Mouse (Mus musculus): ENCODE data around the gene Tmod3. TPM values are rescaled to one million over a fixed set of nuclear protein-coding genes. Genes with fewer than 3 reads are reported as not detected.

Gene Tmod3
- polyA plus RNA-seq (2016; fragmentation: Nextera tagmentation; extraction: Ambion mirVana): 101 and 103 TPM in 2 replicates

GRCm38 (mm10) chr9:75559512-75560012, at the start of gene Tmod3:
Gene Tmod3 (minus strand): TSS chr9:75559657.
- peak within 1 kb of the TSS; percentile 74 for H3K4me2 ChIP-seq
- peaks cover 3% of the 10 kb centered on the region; the same call in 1 of the 2 replicates for H3K27me3 ChIP-seq
- peak within 1 kb of the TSS; percentile 89 for H3K4me3 ChIP-seq (replicated peaks)
- H3K9ac ChIP-seq: peak within 1 kb of the TSS; percentile 83
- 2% methylated on average over 21 of the region's 21 CpGs for WGBS
- H3K27ac ChIP-seq: peak within 1 kb of the TSS; percentile 70
- H3K4me1 ChIP-seq: peaks cover 17% of the 10 kb centered on the region
- peak; percentile 98 for ATAC-seq (ENCODE audit: low FRiP score)
- no peaks in the 10 kb centered on the region for H3K36me3 ChIP-seq (replicated peaks)
- H3K9me3 ChIP-seq: no peaks in the 10 kb centered on the region

GRCm38 (mm10) chr9:75607496-75607895, 48.0 kb upstream of the Tmod3 start:
- peaks cover 8% of the 10 kb centered on the region for H3K4me1 ChIP-seq
- no peak overlapping the region for H3K4me3 ChIP-seq (replicated peaks)
- no peak overlapping the region for H3K4me2 ChIP-seq
- peaks cover 14% of the 10 kb centered on the region for H3K36me3 ChIP-seq (replicated peaks)
- WGBS: 91% methylated on average over 4 of the region's 4 CpGs
- no peak for ATAC-seq (ENCODE audit: low FRiP score)
- H3K9ac ChIP-seq: no peak overlapping the region
- no peaks in the 10 kb centered on the region for H3K27me3 ChIP-seq
- H3K27ac ChIP-seq: no peak overlapping the region
- H3K9me3 ChIP-seq: no peaks in the 10 kb centered on the region

GRCm38 (mm10) chr9:75601510-75601909, 42.1 kb upstream of the Tmod3 start:
- peaks cover 19% of the 10 kb centered on the region for H3K4me1 ChIP-seq
- H3K27ac ChIP-seq: no peak overlapping the region
- H3K4me3 ChIP-seq (replicated peaks): no peak overlapping the region
- H3K36me3 ChIP-seq (replicated peaks): peaks cover 19% of the 10 kb centered on the region
- no peak overlapping the region for H3K4me2 ChIP-seq
- WGBS: 71% methylated on average over 12 of the region's 12 CpGs
- no peaks in the 10 kb centered on the region for H3K27me3 ChIP-seq
- ATAC-seq (ENCODE audit: low FRiP score): no peak
- H3K9ac ChIP-seq: no peak overlapping the region
- no peaks in the 10 kb centered on the region for H3K9me3 ChIP-seq

- no peak overlapping the region for H3K9ac ChIP-seq
- no peaks in the 10 kb centered on the region for H3K9me3 ChIP-seq
- H3K27ac ChIP-seq: no peak overlapping the region
- 87% methylated on average over 7 of the region's 7 CpGs for whole genome bisulfite sequencing
- peaks cover 19% of the 10 kb centered on the region for H3K4me1 ChIP-seq
- no peak overlapping the region for H3K4me3 ChIP-seq (replicated peaks)
- ATAC-seq (ENCODE audit: low FRiP score): no peak
- H3K36me3 ChIP-seq (replicated peaks): peaks cover 22% of the 10 kb centered on the region
- no peak overlapping the region for H3K4me2 ChIP-seq
- no peaks in the 10 kb centered on the region for H3K27me3 ChIP-seq
Observed at GRCm38 (mm10) chr9:75600166-75600934, 40.9 kb upstream of the Tmod3 start.

- Histone ChIP-seq H3K27me3 (no peaks in the 10 kb centered on the region), H3K9ac (no peak overlapping the region), H3K4me1 (peaks cover 19% of the 10 kb centered on the region), H3K36me3 (replicated peaks) (peaks cover 22% of the 10 kb centered on the region), H3K27ac (peak overlapping the region; percentile 59; the same call in 1 of the 2 replicates), H3K4me2 (no peak overlapping the region), H3K4me3 (replicated peaks) (no peak overlapping the region), H3K9me3 (no peaks in the 10 kb centered on the region)
- ATAC-seq (ENCODE audit: low FRiP score): peak; percentile 90
- 44% methylated on average over 5 of the region's 5 CpGs for WGBS
Observed at GRCm38 (mm10) chr9:75599191-75599841, 39.9 kb upstream of the Tmod3 start.

- 69% methylated on average over 4 of the region's 4 CpGs for WGBS
Observed at GRCm38 (mm10) chr9:75597596-75597995, 38.1 kb upstream of the Tmod3 start.

GRCm38 (mm10) chr9:75597036-75597435, 37.6 kb upstream of the Tmod3 start:
- ATAC-seq (ENCODE audit: low FRiP score): no peak
- Histone ChIP-seq H3K9me3 (no peaks in the 10 kb centered on the region), H3K27ac (no peak overlapping the region), H3K4me2 (no peak overlapping the region), H3K4me1 (peaks cover 19% of the 10 kb centered on the region), H3K4me3 (replicated peaks) (no peak overlapping the region), H3K36me3 (replicated peaks) (peaks cover 37% of the 10 kb centered on the region), H3K27me3 (no peaks in the 10 kb centered on the region), H3K9ac (no peak overlapping the region)
- WGBS: 93% methylated on average over 13 of the region's 13 CpGs

More at GRCm38 (mm10) chr9:75597596-75597995, 38.1 kb upstream of the Tmod3 start:
- Histone ChIP-seq H3K4me2 (no peak overlapping the region), H3K27me3 (no peaks in the 10 kb centered on the region), H3K4me1 (peaks cover 19% of the 10 kb centered on the region), H3K9me3 (no peaks in the 10 kb centered on the region), H3K9ac (no peak overlapping the region), H3K4me3 (replicated peaks) (no peak overlapping the region), H3K27ac (no peak overlapping the region), H3K36me3 (replicated peaks) (peaks cover 31% of the 10 kb centered on the region)
- ATAC-seq (ENCODE audit: low FRiP score): no peak

- H3K4me3 ChIP-seq (replicated peaks): no peak overlapping the region
- WGBS: 85% methylated on average over 5 of the region's 5 CpGs
- no peak overlapping the region for H3K4me2 ChIP-seq
- 0 out of 2 replicates have a peak, but pooled peaks have one; percentile 11 for ATAC-seq (ENCODE audit: low FRiP score)
- peaks cover 67% of the 10 kb centered on the region for H3K36me3 ChIP-seq (replicated peaks)
- H3K9me3 ChIP-seq: no peaks in the 10 kb centered on the region
- no peak overlapping the region for H3K27ac ChIP-seq
- peaks cover 4% of the 10 kb centered on the region; the same call in 1 of the 2 replicates for H3K4me1 ChIP-seq
- no peak overlapping the region for H3K9ac ChIP-seq
- H3K27me3 ChIP-seq: no peaks in the 10 kb centered on the region
Observed at GRCm38 (mm10) chr9:75593481-75593880, 34.0 kb upstream of the Tmod3 start.

GRCm38 (mm10) chr9:75589850-75590790, 30.7 kb upstream of the Tmod3 start:
- Histone ChIP-seq H3K4me2 (no peak overlapping the region), H3K36me3 (replicated peaks) (peaks cover 92% of the 10 kb centered on the region), H3K9me3 (no peaks in the 10 kb centered on the region), H3K4me1 (no peaks in the 10 kb centered on the region), H3K9ac (no peak overlapping the region), H3K27ac (no peak overlapping the region), H3K27me3 (no peaks in the 10 kb centered on the region), H3K4me3 (replicated peaks) (no peak overlapping the region)
- no peak for ATAC-seq (ENCODE audit: low FRiP score)
- WGBS: 78% methylated on average over 15 of the region's 15 CpGs

GRCm38 (mm10) chr9:75581694-75582350, 22.4 kb upstream of the Tmod3 start:
- no peak for ATAC-seq (ENCODE audit: low FRiP score)
- no peaks in the 10 kb centered on the region for H3K27me3 ChIP-seq

GRCm38 (mm10) chr9:75579321-75579720, 19.9 kb upstream of the Tmod3 start:
- Histone ChIP-seq H3K9me3 (no peaks in the 10 kb centered on the region), H3K27ac (no peak overlapping the region), H3K27me3 (no peaks in the 10 kb centered on the region), H3K9ac (no peak overlapping the region), H3K4me1 (no peaks in the 10 kb centered on the region), H3K4me2 (no peak overlapping the region), H3K36me3 (replicated peaks) (peaks cover 68% of the 10 kb centered on the region), H3K4me3 (replicated peaks) (no peak overlapping the region)
- WGBS: 88% methylated on average over 6 of the region's 6 CpGs
- ATAC-seq (ENCODE audit: low FRiP score): no peak

More at GRCm38 (mm10) chr9:75581694-75582350, 22.4 kb upstream of the Tmod3 start:
- no peaks in the 10 kb centered on the region for H3K9me3 ChIP-seq
- H3K9ac ChIP-seq: no peak overlapping the region
- H3K27ac ChIP-seq: no peak overlapping the region
- no peak overlapping the region for H3K4me2 ChIP-seq
- peaks cover 67% of the 10 kb centered on the region for H3K36me3 ChIP-seq (replicated peaks)
- no peak overlapping the region for H3K4me3 ChIP-seq (replicated peaks)
- 58% methylated on average over 7 of the region's 7 CpGs for WGBS
- H3K4me1 ChIP-seq: no peaks in the 10 kb centered on the region
